Mouse (Mus musculus): ENCODE measurements around the gene P3h3.

GRCm38 (mm10) chr6:124859725-124860124, 2.2 kb upstream of the P3h3 start:
- TF ChIP-seq CTCF (IDR thresholded peaks at IDR 0.05; ENCODE audit: borderline replicate concordance, extremely low read depth, insufficient read depth, insufficient read length) (peak; percentile 90), POLR2A (IDR thresholded peaks at IDR 0.05; ENCODE audit: borderline replicate concordance, extremely low read depth, insufficient read depth, insufficient read length, poor library complexity, severe bottlenecking) (no peak)

All from brain, embryonic 14.5 days (tissue).